Mouse (Mus musculus) frontal cortex, adult 2 months (tissue): ENCODE data around the gene Cyp4f15. TPM values are rescaled to one million over a fixed set of nuclear protein-coding genes. Genes with fewer than 3 reads are reported as not detected.

Source experiments
- polyA plus RNA-seq: library from polyadenylated mRNA; depleted of rRNA; stranded (reverse); fragments of >200 nt; gene quantifications from 2 replicates; pipeline ENCODE4 v1.2.3, GENCODE M21; 2012; rRNA removed

Gene Cyp4f15
- polyA plus RNA-seq, 1 experiment: 38.6 TPM

Other genes with a start within 250 kb of the Cyp4f15 start
- gene Cyp4f39, start 232.9 kb upstream of the Cyp4f15 start, polyA plus RNA-seq: not detected in 2 replicates
- 6.4 and 6.6 TPM in 2 replicates for gene Cyp4f17, start 179.6 kb upstream of the Cyp4f15 start, polyA plus RNA-seq
- gene Cyp4f16, start 149.1 kb upstream of the Cyp4f15 start, polyA plus RNA-seq: 13.0 and 13.4 TPM in 2 replicates
- not detected in 2 replicates for gene Cyp4f37, start 64.3 kb upstream of the Cyp4f15 start, polyA plus RNA-seq
- gene Cyp4f40, start 26.7 kb upstream of the Cyp4f15 start, polyA plus RNA-seq: 0.04 and 0.08 TPM in 2 replicates
- gene Zfp871, start 102.7 kb downstream of the Cyp4f15 start, polyA plus RNA-seq: 30.6 and 31.8 TPM in 2 replicates
- 10.1 and 11.5 TPM in 2 replicates for gene Zfp811, start 124.3 kb downstream of the Cyp4f15 start, polyA plus RNA-seq
- gene Zfp799, start 144.6 kb downstream of the Cyp4f15 start, polyA plus RNA-seq: 13.1 and 14.0 TPM in 2 replicates
- 5.7 TPM in 2 replicates for gene Zfp870, start 206.0 kb downstream of the Cyp4f15 start, polyA plus RNA-seq
- 12.2 and 15.1 TPM in 2 replicates for gene Cyp4f14, start 231.7 kb downstream of the Cyp4f15 start, polyA plus RNA-seq